Mouse (Mus musculus) macrophage (primary cell): ENCODE data around the gene Hsph1. TPM values are rescaled to one million over a fixed set of nuclear protein-coding genes. Genes with fewer than 3 reads are reported as not detected.

Experiments used
- polyA plus RNA-seq: library from polyadenylated mRNA; stranded (reverse); fragments of 250-400 nt; gene quantifications from 3 replicates; pipeline ENCODE4 v1.2.4, GENCODE M21; 2018; ENCODE audit warnings: inconsistent platforms

Hsph1 gene
- polyA plus RNA-seq, 1 experiment from 2014 or later: 31.8 TPM

Other genes with a start within 250 kb of the Hsph1 start
- not detected in 3 replicates for gene Medag, start 224.6 kb downstream of the Hsph1 start, polyA plus RNA-seq
- not detected in 3 replicates for gene Tex26, start 196.7 kb downstream of the Hsph1 start, polyA plus RNA-seq
- gene Wdr95, start 107.7 kb downstream of the Hsph1 start, polyA plus RNA-seq: not detected in 3 replicates
- 4.1 to 7.5 TPM (median 4.4 TPM) in 3 replicates for gene B3glct, start 41.9 kb upstream of the Hsph1 start, polyA plus RNA-seq